Mouse (Mus musculus) kidney, embryonic 14.5 days (tissue): Measurements from ENCODE around the gene Zkscan3. TPM values are rescaled to one million over a fixed set of nuclear protein-coding genes. Genes with fewer than 3 reads are reported as not detected.
A peak's percentile ranks its signal among the peaks of the same experiment; 100 is the strongest.

Experiments
- ATAC-seq: fragments of 200-750 bp; cut with Nextera tagmentation; 2 replicates; pipeline ENCODE4 v1.8.0; 2017; ENCODE audit warnings: moderate number of reproducible peaks, mild to moderate bottlenecking, moderate TSS enrichment, moderate library complexity; ENCODE audit not compliant: low FRiP score, low TSS enrichment
- H3K27ac ChIP-seq: fragments of 300-500 bp; sonication (generic); 2 replicates; pipeline ENCODE4 v1.5.1; 2014; ENCODE audit warnings: low read depth, mild to moderate bottlenecking, low read length, moderate library complexity, mixed read lengths
- H3K27me3 ChIP-seq: fragments of 300-500 bp; sonication (generic); 2 replicates; pipeline ENCODE4 v1.6.1; 2014; ENCODE audit warnings: mild to moderate bottlenecking, low read length; ENCODE audit not compliant: control insufficient read depth, insufficient read depth
- H3K36me3 ChIP-seq: fragments of 300-500 bp; sonication (generic); 2 replicates; pipeline ENCODE4 v1.6.1; 2014; ENCODE audit warnings: low read length, mixed read lengths; ENCODE audit not compliant: control insufficient read depth, insufficient read depth
- H3K4me1 ChIP-seq: fragments of 300-500 bp; sonication (generic); 2 replicates; pipeline ENCODE4 v1.6.1; 2014; ENCODE audit warnings: low read length, mixed read lengths; ENCODE audit not compliant: control insufficient read depth, insufficient read depth
- H3K4me2 ChIP-seq: fragments of 300-500 bp; sonication (generic); replicated peaks from 2 replicates; pipeline ENCODE4 v1.6.1; 2014; ENCODE audit warnings: low read depth, mild to moderate bottlenecking, low read length
- H3K4me3 ChIP-seq: fragments of 300-500 bp; sonication (generic); 2 replicates; pipeline ENCODE4 v1.5.1; 2014; ENCODE audit warnings: mild to moderate bottlenecking, low read length
- H3K9ac ChIP-seq: fragments of 300-500 bp; sonication (generic); 2 replicates; pipeline ENCODE4 v1.6.1; 2014; ENCODE audit warnings: low read depth, mild to moderate bottlenecking, low read length, moderate library complexity
- H3K9me3 ChIP-seq: fragments of 300-500 bp; sonication (generic); 2 replicates; pipeline ENCODE4 v1.6.1; 2016; ENCODE audit warnings: low read length; ENCODE audit not compliant: control insufficient read depth
- WGBS: fragments of 180-500 bp; shearing (Covaris S2); extraction: QIAGEN DNeasy Blood & Tissue Kit; methylation state at CpG from one replicate; pipeline ENCODE4 v1.1.7; 2014; 5-methylcytosine and 5-hydroxymethylcytosine counted together
- polyA plus RNA-seq: library from polyadenylated mRNA; unstranded; fragments of >200 nt; fragmentation: Nextera tagmentation; extraction: Ambion mirVana; gene quantifications from 2 replicates; pipeline ENCODE4 v1.2.1, GENCODE M21; 2014

Gene Zkscan3
- 73.9 and 80.4 TPM in 2 replicates for polyA plus RNA-seq

- peaks cover 15% of the 10 kb centered on the region; the same call in 1 of the 2 replicates for H3K36me3 ChIP-seq
- peak; percentile 95 for ATAC-seq
- WGBS: under 1% methylated on average over 35 of the region's 35 CpGs
Measured at GRCm38 (mm10) chr13:21402287-21402846, at the start of gene Zkscan3. Gene Zkscan3 (minus strand): TSS chr13:21402755.

GRCm38 (mm10) chr13:21447856-21448614 is 45.5 kb upstream of the Zkscan3 start:
- Histone ChIP-seq H3K4me1 (0 out of 2 replicates have a peak, but pooled peaks cover 8% of the 10 kb centered on the region), H3K27me3 (no peaks in the 10 kb centered on the region), H3K9me3 (no peaks in the 10 kb centered on the region), H3K36me3 (peaks cover 61% of the 10 kb centered on the region), H3K27ac (no peak overlapping the region), H3K9ac (no peak overlapping the region), H3K4me2 (no peak overlapping the region), H3K4me3 (no peak overlapping the region)
- ATAC-seq: no peak
- 83% methylated on average over 16 of the region's 16 CpGs for WGBS

More at GRCm38 (mm10) chr13:21402287-21402846, at the start of gene Zkscan3:
- no peaks in the 10 kb centered on the region for H3K27me3 ChIP-seq
- peak within 1 kb of the TSS; percentile 88 for H3K4me3 ChIP-seq
- H3K4me2 ChIP-seq: peak within 1 kb of the TSS; percentile 73
- H3K9me3 ChIP-seq: no peaks in the 10 kb centered on the region
- H3K27ac ChIP-seq: peak within 1 kb of the TSS; percentile 74
- peaks cover 6% of the 10 kb centered on the region; the same call in 1 of the 2 replicates for H3K4me1 ChIP-seq
- peak within 1 kb of the TSS; percentile 87 for H3K9ac ChIP-seq

- Histone ChIP-seq H3K9me3 (no peaks in the 10 kb centered on the region), H3K4me1 (no peaks in the 10 kb centered on the region), H3K27ac (no peak overlapping the region), H3K4me2 (no peak overlapping the region), H3K9ac (no peak overlapping the region), H3K36me3 (peaks cover 61% of the 10 kb centered on the region), H3K27me3 (no peaks in the 10 kb centered on the region), H3K4me3 (no peak overlapping the region)
- WGBS: 91% methylated on average over 9 of the region's 9 CpGs
- no peak for ATAC-seq
Measured at GRCm38 (mm10) chr13:21446796-21447195, 44.2 kb upstream of the Zkscan3 start.

- H3K9me3 ChIP-seq: no peaks in the 10 kb centered on the region
- H3K4me3 ChIP-seq: peak overlapping the region; percentile 50
- ATAC-seq: no peak; the same call in 1 of the 2 replicates
- H3K27ac ChIP-seq: peak overlapping the region; percentile 56; the same call in 1 of the 2 replicates
- H3K27me3 ChIP-seq: no peaks in the 10 kb centered on the region
- H3K36me3 ChIP-seq: peaks cover 31% of the 10 kb centered on the region
- WGBS: 16% methylated on average over 10 of the region's 10 CpGs
- H3K9ac ChIP-seq: peak overlapping the region; percentile 65
- H3K4me1 ChIP-seq: peaks cover 7% of the 10 kb centered on the region; the same call in 1 of the 2 replicates
- H3K4me2 ChIP-seq: peak overlapping the region; percentile 81
Measured at GRCm38 (mm10) chr13:21441207-21441572, 38.6 kb upstream of the Zkscan3 start.

- 1% methylated on average over 32 of the region's 32 CpGs for WGBS
- no peaks in the 10 kb centered on the region for H3K27me3 ChIP-seq
- H3K9ac ChIP-seq: peak within 1 kb of the TSS; percentile 65
- peak within 1 kb of the TSS; percentile 56; the same call in 1 of the 2 replicates for H3K27ac ChIP-seq
- ATAC-seq: peak; percentile 95
- H3K4me3 ChIP-seq: peak within 1 kb of the TSS; percentile 50
- H3K36me3 ChIP-seq: peaks cover 25% of the 10 kb centered on the region
- peak within 1 kb of the TSS; percentile 81 for H3K4me2 ChIP-seq
- peaks cover 7% of the 10 kb centered on the region; the same call in 1 of the 2 replicates for H3K4me1 ChIP-seq
- no peaks in the 10 kb centered on the region for H3K9me3 ChIP-seq
Measured at GRCm38 (mm10) chr13:21440503-21441206, 38.1 kb upstream of the Zkscan3 start, which contains the start of gene Pgbd1. Gene Pgbd1 (minus strand): TSS chr13:21441058.

- Histone ChIP-seq H3K27me3 (no peaks in the 10 kb centered on the region), H3K27ac (no peak overlapping the region), H3K9me3 (no peaks in the 10 kb centered on the region), H3K4me2 (no peak overlapping the region), H3K36me3 (no peaks in the 10 kb centered on the region), H3K9ac (no peak overlapping the region), H3K4me1 (peaks cover 7% of the 10 kb centered on the region; the same call in 1 of the 2 replicates), H3K4me3 (no peak overlapping the region)
- WGBS: 83% methylated on average over 4 of the region's 4 CpGs
- ATAC-seq: no peak
Measured at GRCm38 (mm10) chr13:21435476-21435875, 32.9 kb upstream of the Zkscan3 start.

GRCm38 (mm10) chr13:21427631-21428030 is 25.1 kb upstream of the Zkscan3 start:
- no peak overlapping the region for H3K9ac ChIP-seq
- WGBS: 81% methylated on average over 1 of the region's 1 CpGs
- H3K4me2 ChIP-seq: no peak overlapping the region
- H3K27me3 ChIP-seq: no peaks in the 10 kb centered on the region
- H3K36me3 ChIP-seq: no peaks in the 10 kb centered on the region
- H3K27ac ChIP-seq: no peak overlapping the region
- ATAC-seq: no peak
- no peaks in the 10 kb centered on the region for H3K4me1 ChIP-seq
- H3K4me3 ChIP-seq: no peak overlapping the region
- H3K9me3 ChIP-seq: no peaks in the 10 kb centered on the region

GRCm38 (mm10) chr13:21423301-21423700 is 20.7 kb upstream of the Zkscan3 start:
- Histone ChIP-seq H3K4me2 (no peak overlapping the region), H3K27me3 (no peaks in the 10 kb centered on the region), H3K9ac (no peak overlapping the region), H3K27ac (no peak overlapping the region), H3K4me1 (no peaks in the 10 kb centered on the region), H3K4me3 (no peak overlapping the region), H3K36me3 (no peaks in the 10 kb centered on the region), H3K9me3 (no peaks in the 10 kb centered on the region)
- no peak for ATAC-seq
- WGBS: 61% methylated on average over 5 of the region's 5 CpGs
